Mouse (Mus musculus) ES-Bruce4 (cell line): ENCODE measurements at regions not wholly inside any gene's neighbourhood (a gene's known extent, or its start where the extent isn't known, plus 50 kb on each side); places are given as distances from the start of the nearest gene placed in this dataset.

Experiments used
- CTCF ChIP-seq: IDR thresholded peaks from one replicate; pipeline ENCODE4 v1.8.1; 2011; ENCODE audit warnings: low read depth, low read length
- EP300 ChIP-seq: IDR thresholded peaks from 2 replicates; pipeline ENCODE4 v1.6.1; 2011; ENCODE audit warnings: low read depth, low read length; ENCODE audit not compliant: insufficient read depth
- POLR2A ChIP-seq: IDR thresholded peaks from one replicate; pipeline ENCODE4 v1.8.1; 2011; ENCODE audit warnings: low read length; ENCODE audit not compliant: insufficient read depth

DNA sequence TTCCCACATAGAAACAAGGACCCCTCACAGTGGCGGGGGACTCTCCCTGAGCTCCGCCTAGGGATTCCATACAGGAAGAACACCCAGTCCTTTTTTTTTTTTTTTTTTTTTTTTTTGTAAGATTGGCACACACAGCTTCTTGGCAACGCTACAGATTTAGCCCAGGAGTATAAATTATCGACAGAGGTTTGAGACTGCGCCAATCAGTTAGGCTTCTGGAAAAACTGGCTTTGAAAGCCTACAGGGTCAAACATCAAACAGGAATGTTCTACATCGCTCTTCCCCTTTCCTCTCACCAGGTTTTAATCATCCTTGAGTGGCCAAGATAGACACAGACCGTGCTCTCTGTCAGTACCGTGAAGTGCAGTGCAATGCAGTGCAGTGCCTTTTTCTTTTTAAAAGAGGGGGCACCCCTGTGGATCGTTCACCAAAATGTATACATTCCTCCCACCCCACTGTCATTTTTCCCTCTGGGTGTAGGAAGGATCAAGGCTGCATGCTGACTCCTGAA lies 115.2 kb downstream of the Pmp22 start:
- no peak for TF ChIP-seq EP300
- no peak for TF ChIP-seq POLR2A
- no peak for TF ChIP-seq CTCF
